Mouse (Mus musculus) midbrain, embryonic 16.5 days (tissue): ENCODE measurements around the gene Lax1. TPM values are rescaled to one million over a fixed set of nuclear protein-coding genes. Genes with fewer than 3 reads are reported as not detected.

Experiments
- ATAC-seq: fragments of 200-750 bp; cut with Nextera tagmentation; 2 replicates; pipeline ENCODE4 v1.8.0; 2017; ENCODE audit warnings: moderate TSS enrichment
- H3K27ac ChIP-seq: fragments of 300-500 bp; sonication (generic); 2 replicates; pipeline ENCODE4 v1.5.1; 2014; ENCODE audit warnings: mild to moderate bottlenecking, low read length, mixed read lengths
- H3K27me3 ChIP-seq: fragments of 300-500 bp; sonication (generic); 2 replicates; pipeline ENCODE4 v1.6.1; 2014; ENCODE audit warnings: low read depth, low read length, mixed read lengths; ENCODE audit not compliant: control insufficient read depth, insufficient read depth
- H3K36me3 ChIP-seq: fragments of 300-500 bp; sonication (generic); 2 replicates; pipeline ENCODE4 v1.6.1; 2014; ENCODE audit warnings: mild to moderate bottlenecking, low read length, moderate library complexity, mixed read lengths; ENCODE audit not compliant: control insufficient read depth, insufficient read depth
- H3K4me1 ChIP-seq: fragments of 300-500 bp; sonication (generic); 2 replicates; pipeline ENCODE4 v1.6.1; 2014; ENCODE audit warnings: mild to moderate bottlenecking, low read length, mixed read lengths; ENCODE audit not compliant: control insufficient read depth, insufficient read depth
- H3K4me2 ChIP-seq: fragments of 300-500 bp; sonication (generic); 2 replicates; pipeline ENCODE4 v1.6.1; 2014; ENCODE audit warnings: mild to moderate bottlenecking, low read length, mixed read lengths
- H3K4me3 ChIP-seq: fragments of 300-500 bp; sonication (generic); 2 replicates; pipeline ENCODE4 v1.5.1; 2014; ENCODE audit warnings: low read depth, mild to moderate bottlenecking, low read length, moderate library complexity, mixed read lengths
- H3K9ac ChIP-seq: fragments of 300-500 bp; sonication (generic); 2 replicates; pipeline ENCODE4 v1.6.1; 2014; ENCODE audit warnings: low read depth, low read length, mixed read lengths
- H3K9me3 ChIP-seq: fragments of 300-500 bp; sonication (generic); replicated peaks from 2 replicates; pipeline ENCODE4 v1.6.1; 2014; ENCODE audit warnings: mild to moderate bottlenecking, low read length, mixed read lengths; ENCODE audit not compliant: control insufficient read depth, poor library complexity, severe bottlenecking
- WGBS: fragments of 180-500 bp; shearing (Covaris S2); extraction: QIAGEN DNeasy Blood & Tissue Kit; methylation state at CpG from one replicate; pipeline ENCODE4 v1.1.7; 2014; 5-methylcytosine and 5-hydroxymethylcytosine counted together
- polyA plus RNA-seq: library from polyadenylated mRNA; unstranded; fragments of >200 nt; fragmentation: Nextera tagmentation; extraction: Ambion mirVana; gene quantifications from 2 replicates; pipeline ENCODE4 v1.2.1, GENCODE M21; 2015

Lax1 gene
- polyA plus RNA-seq, 1 experiment from 2014 or later: 0.08 TPM

- Histone ChIP-seq H3K4me2 (no peak overlapping the region), H3K27ac (no peak overlapping the region), H3K36me3 (no peaks in the 10 kb centered on the region), H3K9ac (no peak overlapping the region), H3K4me1 (0 out of 2 replicates have a peak, but pooled peaks cover 6% of the 10 kb centered on the region), H3K27me3 (no peaks in the 10 kb centered on the region), H3K4me3 (no peak overlapping the region), H3K9me3 (no peaks in the 10 kb centered on the region)
- ATAC-seq: no peak
- WGBS: 100% methylated on average over 1 of the region's 1 CpGs
Measured at GRCm38 (mm10) chr1:133694876-133695275, 5.0 kb upstream of the Lax1 start.

GRCm38 (mm10) chr1:133694301-133694700, 4.4 kb upstream of the Lax1 start:
- H3K36me3 ChIP-seq: no peaks in the 10 kb centered on the region
- H3K27me3 ChIP-seq: no peaks in the 10 kb centered on the region
- no peak overlapping the region for H3K9ac ChIP-seq
- H3K4me3 ChIP-seq: no peak overlapping the region
- H3K4me2 ChIP-seq: no peak overlapping the region
- H3K27ac ChIP-seq: no peak overlapping the region
- 0 out of 2 replicates have a peak, but pooled peaks cover 6% of the 10 kb centered on the region for H3K4me1 ChIP-seq
- 8% methylated on average over 1 of the region's 1 CpGs for WGBS
- no peaks in the 10 kb centered on the region for H3K9me3 ChIP-seq
- ATAC-seq: no peak

- 75% methylated on average over 11 of the region's 11 CpGs for whole genome bisulfite sequencing
- no peak overlapping the region for H3K4me3 ChIP-seq
- H3K36me3 ChIP-seq: no peaks in the 10 kb centered on the region
- no peak overlapping the region for H3K27ac ChIP-seq
- H3K4me2 ChIP-seq: no peak overlapping the region
- no peaks in the 10 kb centered on the region for H3K27me3 ChIP-seq
- no peak for ATAC-seq
- no peaks in the 10 kb centered on the region for H3K9me3 ChIP-seq
- H3K4me1 ChIP-seq: 0 out of 2 replicates have a peak, but pooled peaks cover 6% of the 10 kb centered on the region
- no peak overlapping the region for H3K9ac ChIP-seq
Measured at GRCm38 (mm10) chr1:133693536-133694114, 3.7 kb upstream of the Lax1 start.

GRCm38 (mm10) chr1:133692195-133692594, 2.3 kb upstream of the Lax1 start:
- Histone ChIP-seq H3K9me3 (no peaks in the 10 kb centered on the region), H3K27ac (no peak overlapping the region), H3K9ac (no peak overlapping the region), H3K4me3 (no peak overlapping the region), H3K36me3 (no peaks in the 10 kb centered on the region), H3K4me2 (no peak overlapping the region), H3K4me1 (0 out of 2 replicates have a peak, but pooled peaks cover 6% of the 10 kb centered on the region), H3K27me3 (no peaks in the 10 kb centered on the region)
- 46% methylated on average over 4 of the region's 4 CpGs for WGBS
- no peak for ATAC-seq

GRCm38 (mm10) chr1:133691046-133691445, 1.1 kb upstream of the Lax1 start:
- Histone ChIP-seq H3K4me2 (no peak overlapping the region), H3K9me3 (no peaks in the 10 kb centered on the region), H3K36me3 (no peaks in the 10 kb centered on the region), H3K9ac (no peak overlapping the region), H3K4me3 (no peak overlapping the region), H3K27me3 (no peaks in the 10 kb centered on the region), H3K4me1 (0 out of 2 replicates have a peak, but pooled peaks cover 5% of the 10 kb centered on the region), H3K27ac (no peak overlapping the region)
- WGBS: 97% methylated on average over 6 of the region's 6 CpGs
- no peak for ATAC-seq

- H3K4me3 ChIP-seq: no peak overlapping the region
- no peaks in the 10 kb centered on the region for H3K27me3 ChIP-seq
- H3K9me3 ChIP-seq: no peaks in the 10 kb centered on the region
- H3K36me3 ChIP-seq: no peaks in the 10 kb centered on the region
- no peak overlapping the region for H3K27ac ChIP-seq
- H3K4me2 ChIP-seq: no peak overlapping the region
- H3K4me1 ChIP-seq: no peaks in the 10 kb centered on the region
- no peak overlapping the region for H3K9ac ChIP-seq
- ATAC-seq: no peak
- 70% methylated on average over 7 of the region's 7 CpGs for WGBS
Measured at GRCm38 (mm10) chr1:133688301-133688700, 1.6 kb downstream of the Lax1 start.

- H3K36me3 ChIP-seq: no peaks in the 10 kb centered on the region
- H3K27ac ChIP-seq: no peak overlapping the region
- no peak for ATAC-seq
- no peaks in the 10 kb centered on the region for H3K27me3 ChIP-seq
- 82% methylated on average over 10 of the region's 10 CpGs for WGBS
- H3K4me3 ChIP-seq: no peak overlapping the region
- no peaks in the 10 kb centered on the region for H3K9me3 ChIP-seq
- H3K4me1 ChIP-seq: no peaks in the 10 kb centered on the region
- H3K9ac ChIP-seq: no peak overlapping the region
- no peak overlapping the region for H3K4me2 ChIP-seq
Measured at GRCm38 (mm10) chr1:133685749-133686519, 4.0 kb downstream of the Lax1 start.

- no peak overlapping the region for H3K4me3 ChIP-seq
- no peak for ATAC-seq
- no peaks in the 10 kb centered on the region for H3K4me1 ChIP-seq
- no peaks in the 10 kb centered on the region for H3K27me3 ChIP-seq
- H3K36me3 ChIP-seq: no peaks in the 10 kb centered on the region
- no peak overlapping the region for H3K27ac ChIP-seq
- WGBS: 70% methylated on average over 3 of the region's 3 CpGs
- H3K4me2 ChIP-seq: no peak overlapping the region
- no peaks in the 10 kb centered on the region for H3K9me3 ChIP-seq
- no peak overlapping the region for H3K9ac ChIP-seq
Measured at GRCm38 (mm10) chr1:133671801-133672200, 18.1 kb downstream of the Lax1 start.

GRCm38 (mm10) chr1:133671266-133671665, 18.6 kb downstream of the Lax1 start:
- Histone ChIP-seq H3K27ac (no peak overlapping the region), H3K9ac (no peak overlapping the region), H3K4me3 (no peak overlapping the region), H3K4me2 (no peak overlapping the region), H3K9me3 (no peaks in the 10 kb centered on the region), H3K36me3 (no peaks in the 10 kb centered on the region), H3K27me3 (no peaks in the 10 kb centered on the region), H3K4me1 (no peaks in the 10 kb centered on the region)
- no peak for ATAC-seq
- WGBS: 93% methylated on average over 3 of the region's 3 CpGs
